Mouse (Mus musculus): ENCODE results near the gene Vwa5a. TPM values are rescaled to one million over a fixed set of nuclear protein-coding genes. Genes with fewer than 3 reads are reported as not detected.

Vwa5a gene
- total RNA-seq (2014; fragmentation: Nextera tagmentation) = 26.8 and 31.5 TPM in 2 replicates
- 62.4 and 66.0 TPM in 2 replicates for total RNA-seq (2017)
- 0.41 and 0.47 TPM in 2 replicates for polyA plus RNA-seq (2012)

DNA sequence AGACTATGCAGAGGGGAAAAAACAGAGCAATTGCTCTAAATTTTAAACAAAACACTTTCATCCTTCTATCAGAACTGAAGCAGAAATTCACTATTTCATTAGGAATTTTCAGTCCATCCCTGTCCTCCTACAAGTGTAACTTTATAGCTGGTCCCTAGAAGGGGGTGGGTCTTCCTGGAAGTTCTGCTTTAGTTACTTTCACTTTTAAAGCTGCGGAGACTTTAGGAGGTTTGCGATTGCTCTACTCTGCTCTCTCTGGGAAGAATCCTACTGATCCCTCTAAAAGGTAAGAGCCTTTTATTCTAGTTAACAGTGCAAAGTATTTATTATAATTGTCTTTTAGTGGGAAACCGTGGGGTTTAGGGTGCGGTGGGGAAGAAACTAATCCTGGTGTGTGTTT lies at the start of gene Vwa5a:
Vwa5a (plus strand) TSS at position 167 of the 400 bp plus-strand sequence.
- no peak for TF ChIP-seq GATA2 (IDR thresholded peaks at IDR 0.05; ENCODE audit: borderline replicate concordance, low read depth, low read length)
- TF ChIP-seq GATA1 (IDR thresholded peaks at IDR 0.05; ENCODE audit: borderline replicate concordance, low read length) = no peak
- no peak for TF ChIP-seq TAL1 (conservative IDR thresholded peaks at IDR 0.05; ENCODE audit: low read depth, low read length)
- no peak for TF ChIP-seq CTCF (IDR thresholded peaks at IDR 0.05; ENCODE audit: low read depth, low read length)
- no peak for TF ChIP-seq POLR2AphosphoS5 (IDR thresholded peaks at IDR 0.05; ENCODE audit: insufficient replicate concordance, low read depth, low read length)
- peaks cover 15% of the 10 kb centered on the region for H3K4me1 ChIP-seq (ENCODE audit: insufficient read depth, low read depth, low read length)
- no peaks in the 10 kb centered on the region for H3K9me3 ChIP-seq (replicated peaks)
- DNase-seq (ENCODE audit: low spot score) (peak; percentile 20), ATAC-seq (ENCODE audit: extremely low read depth, insufficient number of reproducible peaks, low FRiP score, poor library complexity, severe bottlenecking) (peak; percentile 59)
- no peaks in the 10 kb centered on the region for H3K27me3 ChIP-seq (ENCODE audit: insufficient read depth, low read length)
- peak within 1 kb of the TSS; percentile 67 for H3K4me3 ChIP-seq (ENCODE audit: low read depth, low read length)
- peaks cover 6% of the 10 kb centered on the region for H3K36me3 ChIP-seq (replicated peaks)

- DNase-seq (ENCODE audit: low spot score) = peak; percentile 1
Measured at GRCm38 (mm10) chr9:38672887-38673286, 45.2 kb upstream of the Vwa5a start.

DNA sequence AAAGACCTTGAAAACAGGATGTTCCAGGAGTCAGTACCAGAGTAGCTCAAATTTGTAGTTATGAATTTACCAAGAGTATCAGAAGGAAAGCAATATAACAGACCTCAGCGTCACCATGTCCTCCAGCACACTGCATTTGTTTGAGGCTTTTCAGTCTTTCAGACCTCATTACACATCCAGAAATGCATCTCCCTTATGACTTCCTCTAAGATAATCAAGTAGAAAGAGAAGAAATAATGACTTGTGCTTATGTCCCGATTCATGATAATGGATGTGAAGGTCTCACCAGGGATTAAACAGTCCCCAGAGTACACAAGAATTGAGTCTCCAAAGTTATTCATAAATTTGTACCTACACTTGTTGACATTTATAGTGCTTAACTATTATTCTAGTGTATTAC lies 43.6 kb upstream of the Vwa5a start, which contains the start of gene Olfr918:
Olfr918 (minus strand) TSS at position 101 of the 400 bp plus-strand sequence.
- Histone ChIP-seq H3K4me1 (ENCODE audit: insufficient read depth, low read depth, low read length) (peaks cover 12% of the 10 kb centered on the region), H3K4me3 (ENCODE audit: low read depth, low read length) (no peak within 1 kb of the TSS), H3K9me3 (replicated peaks) (no peaks in the 10 kb centered on the region), H3K36me3 (replicated peaks) (no peaks in the 10 kb centered on the region), H3K27me3 (ENCODE audit: insufficient read depth, low read length) (no peaks in the 10 kb centered on the region)
- TF ChIP-seq GATA2 (IDR thresholded peaks at IDR 0.05; ENCODE audit: borderline replicate concordance, low read depth, low read length) (no peak), POLR2AphosphoS5 (IDR thresholded peaks at IDR 0.05; ENCODE audit: insufficient replicate concordance, low read depth, low read length) (no peak), TAL1 (conservative IDR thresholded peaks at IDR 0.05; ENCODE audit: low read depth, low read length) (no peak), GATA1 (IDR thresholded peaks at IDR 0.05; ENCODE audit: borderline replicate concordance, low read length) (no peak), CTCF (IDR thresholded peaks at IDR 0.05; ENCODE audit: low read depth, low read length) (no peak)
- no peak for ATAC-seq (ENCODE audit: extremely low read depth, insufficient number of reproducible peaks, low FRiP score, poor library complexity, severe bottlenecking)
- no peak for DNase-seq (ENCODE audit: low spot score)

More at GRCm38 (mm10) chr9:38672887-38673286, 45.2 kb upstream of the Vwa5a start:
- Histone ChIP-seq H3K9me3 (replicated peaks) (no peaks in the 10 kb centered on the region), H3K4me1 (ENCODE audit: insufficient read depth, low read depth, low read length) (peaks cover 12% of the 10 kb centered on the region), H3K36me3 (replicated peaks) (no peaks in the 10 kb centered on the region), H3K27me3 (ENCODE audit: insufficient read depth, low read length) (no peaks in the 10 kb centered on the region), H3K4me3 (ENCODE audit: low read depth, low read length) (no peak overlapping the region)
- ATAC-seq (ENCODE audit: extremely low read depth, insufficient number of reproducible peaks, low FRiP score, poor library complexity, severe bottlenecking) = peak; percentile 96
- TF ChIP-seq POLR2AphosphoS5 (IDR thresholded peaks at IDR 0.05; ENCODE audit: insufficient replicate concordance, low read depth, low read length) = no peak
- TF ChIP-seq TAL1 (conservative IDR thresholded peaks at IDR 0.05; ENCODE audit: low read depth, low read length) = no peak; the same call in 1 of the 2 replicates

- no peaks in the 10 kb centered on the region for H3K9me3 ChIP-seq (replicated peaks)
- DNase-seq (ENCODE audit: low spot score) (no peak), ATAC-seq (ENCODE audit: extremely low read depth, insufficient number of reproducible peaks, low FRiP score, poor library complexity, severe bottlenecking) (peak; percentile 82)
- peaks cover 24% of the 10 kb centered on the region for H3K4me1 ChIP-seq (ENCODE audit: insufficient read depth, low read depth, low read length)
- peak overlapping the region; percentile 67 for H3K4me3 ChIP-seq (ENCODE audit: low read depth, low read length)
- TF ChIP-seq GATA2 (IDR thresholded peaks at IDR 0.05; ENCODE audit: borderline replicate concordance, low read depth, low read length) (no peak), TAL1 (conservative IDR thresholded peaks at IDR 0.05; ENCODE audit: low read depth, low read length) (no peak), CTCF (IDR thresholded peaks at IDR 0.05; ENCODE audit: low read depth, low read length) (no peak), POLR2AphosphoS5 (IDR thresholded peaks at IDR 0.05; ENCODE audit: insufficient replicate concordance, low read depth, low read length) (no peak), GATA1 (IDR thresholded peaks at IDR 0.05; ENCODE audit: borderline replicate concordance, low read length) (no peak)
- peaks cover 12% of the 10 kb centered on the region for H3K36me3 ChIP-seq (replicated peaks)
- H3K27me3 ChIP-seq (ENCODE audit: insufficient read depth, low read length) = no peaks in the 10 kb centered on the region
Measured at GRCm38 (mm10) chr9:38718927-38719441, 916 bp downstream of the Vwa5a start.

DNA sequence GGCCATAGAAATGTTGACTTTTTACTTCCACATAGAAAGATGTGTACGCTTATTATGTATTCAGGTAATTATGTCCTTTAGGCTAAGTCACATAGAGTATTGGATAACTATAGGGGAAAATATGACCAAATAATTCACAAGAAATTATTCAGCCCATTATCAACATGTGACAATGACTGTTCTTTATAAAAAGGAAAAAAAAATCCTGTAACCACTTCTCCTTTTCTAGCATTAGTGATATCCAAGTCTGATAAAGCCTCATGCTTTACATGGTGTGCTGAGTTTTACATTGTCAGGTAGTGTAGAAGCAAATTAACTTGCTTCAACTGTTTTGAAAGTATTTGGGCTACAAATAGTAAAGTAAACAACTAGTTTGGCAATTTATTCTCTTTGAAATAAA lies 6.0 kb downstream of the Vwa5a start:
- peaks cover 24% of the 10 kb centered on the region for H3K36me3 ChIP-seq (replicated peaks)
- DNase-seq (ENCODE audit: low spot score) = no peak
- peak; percentile 78 for ATAC-seq (ENCODE audit: extremely low read depth, insufficient number of reproducible peaks, low FRiP score, poor library complexity, severe bottlenecking)
- H3K4me1 ChIP-seq (ENCODE audit: insufficient read depth, low read depth, low read length) = peaks cover 15% of the 10 kb centered on the region
- H3K9me3 ChIP-seq (replicated peaks) = no peaks in the 10 kb centered on the region
- TF ChIP-seq TAL1 (conservative IDR thresholded peaks at IDR 0.05; ENCODE audit: low read depth, low read length) (no peak), GATA2 (IDR thresholded peaks at IDR 0.05; ENCODE audit: borderline replicate concordance, low read depth, low read length) (no peak)
- no peaks in the 10 kb centered on the region for H3K27me3 ChIP-seq (ENCODE audit: insufficient read depth, low read length)
- H3K4me3 ChIP-seq (ENCODE audit: low read depth, low read length) = no peak overlapping the region

GRCm38 (mm10) chr9:38728218-38728617 lies 10.2 kb downstream of the Vwa5a start:
- no peak for DNase-seq (ENCODE audit: low spot score)
- no peak overlapping the region for H3K4me3 ChIP-seq (ENCODE audit: low read depth, low read length)
- no peak for TF ChIP-seq GATA1 (IDR thresholded peaks at IDR 0.05; ENCODE audit: borderline replicate concordance, low read length)
- 0 out of 2 replicates have a peak, but pooled peaks cover 7% of the 10 kb centered on the region for H3K4me1 ChIP-seq (ENCODE audit: insufficient read depth, low read depth, low read length)
- no peaks in the 10 kb centered on the region for H3K9me3 ChIP-seq (replicated peaks)
- H3K36me3 ChIP-seq (replicated peaks) = peaks cover 17% of the 10 kb centered on the region
- no peaks in the 10 kb centered on the region for H3K27me3 ChIP-seq (ENCODE audit: insufficient read depth, low read length)
- no peak for ATAC-seq (ENCODE audit: extremely low read depth, insufficient number of reproducible peaks, low FRiP score, poor library complexity, severe bottlenecking)

GRCm38 (mm10) chr9:38741408-38741807 lies 23.3 kb downstream of the Vwa5a start:
- Histone ChIP-seq H3K36me3 (replicated peaks) (peaks cover 4% of the 10 kb centered on the region), H3K4me1 (ENCODE audit: insufficient read depth, low read depth, low read length) (no peaks in the 10 kb centered on the region), H3K9me3 (replicated peaks) (no peaks in the 10 kb centered on the region), H3K4me3 (ENCODE audit: low read depth, low read length) (no peak overlapping the region), H3K27me3 (ENCODE audit: insufficient read depth, low read length) (no peaks in the 10 kb centered on the region)
- ATAC-seq (ENCODE audit: extremely low read depth, insufficient number of reproducible peaks, low FRiP score, poor library complexity, severe bottlenecking) (no peak), DNase-seq (ENCODE audit: low spot score) (no peak)
- TF ChIP-seq POLR2AphosphoS5 (IDR thresholded peaks at IDR 0.05; ENCODE audit: insufficient replicate concordance, low read depth, low read length) (no peak), GATA1 (IDR thresholded peaks at IDR 0.05; ENCODE audit: borderline replicate concordance, low read length) (no peak), TAL1 (conservative IDR thresholded peaks at IDR 0.05; ENCODE audit: low read depth, low read length) (no peak), GATA2 (IDR thresholded peaks at IDR 0.05; ENCODE audit: borderline replicate concordance, low read depth, low read length) (no peak), CTCF (IDR thresholded peaks at IDR 0.05; ENCODE audit: low read depth, low read length) (no peak)

Measured in G1E (cell line).